Mouse (Mus musculus): Measurements from ENCODE around the gene Rps11.

GRCm38 (mm10) chr7:45093516-45093905 is 30.7 kb downstream of the Rps11 start:
- TF ChIP-seq CTCF (IDR thresholded peaks at IDR 0.05; ENCODE audit: extremely low read depth, insufficient read depth, insufficient read length, insufficient replicate concordance) (no peak), POLR2A (IDR thresholded peaks at IDR 0.05; ENCODE audit: low read depth, low read length) (no peak)
